Mouse (Mus musculus) liver, postnatal 0 days (tissue): Measurements from ENCODE around the gene Adamts20. TPM values are rescaled to one million over a fixed set of nuclear protein-coding genes. Genes with fewer than 3 reads are reported as not detected.
A peak's percentile ranks its signal among the peaks of the same experiment; 100 is the strongest.

Experiments used
- ATAC-seq: fragments of 200-750 bp; cut with Nextera tagmentation; 2 replicates; pipeline ENCODE4 v1.8.0; 2017; ENCODE audit warnings: mild to moderate bottlenecking, moderate library complexity
- DNase-seq: peaks from one replicate; pipeline ENCODE4 v3.0.0-alpha.2; 2016
- H3K27ac ChIP-seq: fragments of 300-500 bp; sonication (generic); 2 replicates; pipeline ENCODE4 v1.5.1; 2014; ENCODE audit warnings: antibody characterized with exemption, moderate library complexity, mild to moderate bottlenecking, low read depth
- H3K27me3 ChIP-seq: fragments of 300-500 bp; sonication (generic); 2 replicates; pipeline ENCODE4 v1.6.1; 2014; ENCODE audit warnings: low read length, control low read depth, mixed read lengths; ENCODE audit not compliant: insufficient read depth
- H3K36me3 ChIP-seq: fragments of 300-500 bp; sonication (generic); replicated peaks from 2 replicates; pipeline ENCODE4 v1.6.1; 2014; ENCODE audit warnings: mild to moderate bottlenecking, control low read depth, low read length, moderate library complexity, mixed read lengths; ENCODE audit not compliant: insufficient read depth
- H3K4me1 ChIP-seq: fragments of 300-500 bp; sonication (generic); 2 replicates; pipeline ENCODE4 v1.6.1; 2014; ENCODE audit warnings: antibody characterized with exemption, mild to moderate bottlenecking, control low read depth; ENCODE audit not compliant: insufficient read depth
- H3K4me2 ChIP-seq: fragments of 300-500 bp; sonication (generic); 2 replicates; pipeline ENCODE4 v1.6.1; 2014; ENCODE audit warnings: low read depth, mild to moderate bottlenecking, low read length, moderate library complexity, mixed read lengths
- H3K4me3 ChIP-seq: fragments of 300-500 bp; sonication (generic); 2 replicates; pipeline ENCODE4 v1.5.1; 2014; ENCODE audit warnings: low read depth, low read length
- H3K9ac ChIP-seq: fragments of 300-500 bp; sonication (generic); replicated peaks from 2 replicates; pipeline ENCODE4 v1.6.1; 2014; ENCODE audit warnings: mild to moderate bottlenecking, moderate library complexity
- H3K9me3 ChIP-seq: fragments of 300-500 bp; sonication (generic); 2 replicates; pipeline ENCODE4 v1.6.1; 2016; ENCODE audit warnings: mild to moderate bottlenecking, control low read depth, low read length, mixed read lengths
- CTCF ChIP-seq: sonication (generic); IDR thresholded peaks from 2 replicates; pipeline ENCODE4 v1.5.1; 2016; ENCODE audit warnings: antibody characterized with exemption, low read depth
- EP300 ChIP-seq: IDR thresholded peaks from 2 replicates; pipeline ENCODE4 v1.6.1; 2016; ENCODE audit warnings: antibody characterized with exemption, low read depth, mild to moderate bottlenecking
- WGBS: fragments of 180-500 bp; shearing (Covaris S2); extraction: QIAGEN DNeasy Blood & Tissue Kit; methylation state at CpG from one replicate; pipeline ENCODE4 v1.1.7; 2014; ENCODE audit not compliant: insufficient replicate concordance; 5-methylcytosine and 5-hydroxymethylcytosine counted together
- polyA plus RNA-seq: library from polyadenylated mRNA; unstranded; fragments of >200 nt; fragmentation: Nextera tagmentation; extraction: Ambion mirVana; gene quantifications from 2 replicates; pipeline ENCODE4 v1.2.1, GENCODE M21; 2015

Adamts20 gene
- polyA plus RNA-seq, 1 experiment from 2014 or later = not detected

GRCm38 (mm10) chr15:94303151-94303550 lies 162.1 kb downstream of the Adamts20 start:
- H3K27ac ChIP-seq = no peak overlapping the region
- no peaks in the 10 kb centered on the region for H3K4me1 ChIP-seq
- no peak overlapping the region for H3K4me2 ChIP-seq
- DNase-seq (no peak), ATAC-seq (no peak)
- H3K36me3 ChIP-seq = no peaks in the 10 kb centered on the region
- 80% methylated on average over 3 of the region's 3 CpGs for WGBS
- TF ChIP-seq EP300 = no peak
- no peak for TF ChIP-seq CTCF
- no peaks in the 10 kb centered on the region for H3K27me3 ChIP-seq
- no peaks in the 10 kb centered on the region for H3K9me3 ChIP-seq
- H3K9ac ChIP-seq = no peak overlapping the region
- no peak overlapping the region for H3K4me3 ChIP-seq

- WGBS = 66% methylated on average over 4 of the region's 4 CpGs
- H3K4me1 ChIP-seq = no peaks in the 10 kb centered on the region
- H3K9ac ChIP-seq = no peak overlapping the region
- no peaks in the 10 kb centered on the region for H3K36me3 ChIP-seq
- no peak overlapping the region for H3K27ac ChIP-seq
- H3K4me3 ChIP-seq = no peak overlapping the region
- DNase-seq = no peak
- no peaks in the 10 kb centered on the region for H3K27me3 ChIP-seq
- H3K9me3 ChIP-seq = no peaks in the 10 kb centered on the region
- no peak overlapping the region for H3K4me2 ChIP-seq
- ATAC-seq = no peak
- TF ChIP-seq CTCF (no peak), EP300 (no peak)
Measured at GRCm38 (mm10) chr15:94294084-94294483, 171.1 kb downstream of the Adamts20 start.

DNA sequence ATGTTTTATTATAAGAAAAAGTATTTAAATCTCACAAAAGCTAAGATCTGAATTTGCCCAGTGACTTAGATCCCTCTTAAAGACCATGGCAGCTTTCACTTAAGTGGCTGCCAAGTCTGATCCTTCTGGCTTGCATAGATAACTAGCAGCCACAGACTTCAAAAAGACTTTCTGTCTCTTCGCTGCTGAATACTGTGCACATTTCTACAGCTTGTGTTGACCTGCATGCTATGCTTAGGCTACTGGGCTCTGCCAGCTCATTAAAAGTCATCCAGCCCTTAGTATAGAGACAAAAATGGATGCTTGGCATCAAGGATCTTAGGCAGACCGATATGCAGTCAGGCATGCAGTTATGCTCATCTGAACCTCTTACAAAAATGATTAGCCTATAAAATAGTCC lies 177.2 kb downstream of the Adamts20 start:
- no peak for ATAC-seq
- Histone ChIP-seq H3K9me3 (no peaks in the 10 kb centered on the region), H3K4me1 (no peaks in the 10 kb centered on the region), H3K27me3 (no peaks in the 10 kb centered on the region), H3K9ac (no peak overlapping the region), H3K27ac (no peak overlapping the region), H3K4me2 (no peak overlapping the region), H3K36me3 (no peaks in the 10 kb centered on the region), H3K4me3 (no peak overlapping the region)
- 79% methylated on average over 2 of the region's 2 CpGs for WGBS
- no peak for DNase-seq
- TF ChIP-seq EP300 (no peak), CTCF (no peak)

DNA sequence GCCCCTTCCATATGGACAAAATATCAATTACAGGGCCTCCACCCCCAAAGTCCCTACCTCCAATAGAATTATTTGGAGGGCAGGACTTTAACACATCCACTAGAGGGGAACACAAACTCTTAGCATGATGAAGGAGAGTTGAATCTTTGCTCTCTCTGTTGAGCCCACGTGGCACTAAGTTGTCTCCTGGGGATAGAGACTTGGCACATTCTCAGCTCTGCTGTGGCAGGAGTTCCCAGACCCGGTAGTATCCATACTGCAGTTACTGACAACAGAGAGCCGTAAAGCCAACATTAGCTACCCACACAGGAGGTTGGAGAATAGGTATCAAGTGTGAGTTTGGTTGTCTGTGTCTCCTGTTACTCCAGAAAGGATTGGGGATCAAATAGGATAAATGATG lies 177.7 kb downstream of the Adamts20 start:
- WGBS = 62% methylated on average over 3 of the region's 3 CpGs
- Histone ChIP-seq H3K4me3 (no peak overlapping the region), H3K9ac (no peak overlapping the region), H3K36me3 (no peaks in the 10 kb centered on the region), H3K9me3 (no peaks in the 10 kb centered on the region), H3K4me2 (no peak overlapping the region), H3K27me3 (no peaks in the 10 kb centered on the region), H3K27ac (no peak overlapping the region), H3K4me1 (no peaks in the 10 kb centered on the region)
- no peak for DNase-seq
- TF ChIP-seq EP300 = no peak
- TF ChIP-seq CTCF = no peak
- no peak for ATAC-seq

GRCm38 (mm10) chr15:94276418-94276817 lies 188.8 kb downstream of the Adamts20 start:
- no peaks in the 10 kb centered on the region for H3K36me3 ChIP-seq
- DNase-seq (no peak), ATAC-seq (no peak)
- H3K27me3 ChIP-seq = no peaks in the 10 kb centered on the region
- H3K4me2 ChIP-seq = no peak overlapping the region
- WGBS = 65% methylated on average over 8 of the region's 8 CpGs
- H3K9ac ChIP-seq = no peak overlapping the region
- no peaks in the 10 kb centered on the region for H3K9me3 ChIP-seq
- H3K4me1 ChIP-seq = no peaks in the 10 kb centered on the region
- no peak overlapping the region for H3K4me3 ChIP-seq
- TF ChIP-seq CTCF = no peak
- no peak for TF ChIP-seq EP300
- H3K27ac ChIP-seq = no peak overlapping the region

DNA sequence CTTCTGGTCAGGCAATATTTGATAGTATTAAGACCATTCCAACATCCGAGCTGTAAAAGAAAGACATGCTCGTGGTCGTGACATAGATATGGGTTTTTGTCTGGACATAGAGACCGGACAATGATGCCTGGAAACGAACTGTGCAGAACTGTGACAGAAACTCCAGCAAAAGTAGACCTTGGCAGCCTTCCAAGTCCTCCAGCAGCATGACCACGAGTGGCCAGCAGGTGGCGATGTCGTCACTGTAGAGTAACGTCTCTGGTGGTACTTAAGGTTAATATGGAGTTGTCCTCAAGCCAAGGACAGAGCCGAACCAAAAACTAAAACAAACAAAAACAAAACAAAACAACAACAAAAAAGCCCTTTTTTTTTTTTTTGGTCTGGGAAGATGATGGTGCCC lies 199.6 kb downstream of the Adamts20 start:
- ATAC-seq = no peak
- Histone ChIP-seq H3K4me1 (no peaks in the 10 kb centered on the region), H3K4me3 (no peak overlapping the region), H3K27ac (no peak overlapping the region), H3K27me3 (no peaks in the 10 kb centered on the region), H3K4me2 (no peak overlapping the region), H3K9me3 (no peaks in the 10 kb centered on the region), H3K9ac (no peak overlapping the region), H3K36me3 (no peaks in the 10 kb centered on the region)
- DNase-seq = peak; percentile 81
- peak; percentile 88 for TF ChIP-seq CTCF
- no peak for TF ChIP-seq EP300
- 23% methylated on average over 10 of the region's 10 CpGs for WGBS

DNA sequence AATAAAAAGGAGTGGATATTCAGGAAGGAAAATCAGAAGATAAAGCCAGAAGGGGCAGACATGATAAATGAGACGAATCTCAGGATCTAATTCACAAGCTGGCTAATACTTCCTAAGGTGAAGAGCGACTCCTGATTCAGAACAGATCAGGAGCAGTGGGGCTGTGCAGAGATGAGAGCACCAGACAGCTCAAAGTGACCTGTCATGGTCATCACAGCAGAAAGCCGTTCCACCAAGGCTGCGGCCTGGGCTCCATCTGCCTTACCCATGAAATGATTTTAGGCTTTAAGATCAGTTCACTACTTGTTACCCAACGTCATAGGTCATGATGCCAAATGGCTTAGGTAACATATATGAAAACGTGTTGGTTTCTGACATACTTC lies 200.7 kb downstream of the Adamts20 start:
- DNase-seq (no peak), ATAC-seq (no peak)
- H3K27me3 ChIP-seq = no peaks in the 10 kb centered on the region
- no peaks in the 10 kb centered on the region for H3K9me3 ChIP-seq
- no peaks in the 10 kb centered on the region for H3K4me1 ChIP-seq
- H3K9ac ChIP-seq = no peak overlapping the region
- H3K36me3 ChIP-seq = no peaks in the 10 kb centered on the region
- no peak overlapping the region for H3K4me2 ChIP-seq
- WGBS = 63% methylated on average over 6 of the region's 6 CpGs
- H3K4me3 ChIP-seq = no peak overlapping the region
- no peak overlapping the region for H3K27ac ChIP-seq
- TF ChIP-seq EP300 (no peak), CTCF (no peak)
